Mouse (Mus musculus): ENCODE results near the gene Jak2. TPM values are rescaled to one million over a fixed set of nuclear protein-coding genes. Genes with fewer than 3 reads are reported as not detected.

Gene Jak2
- total RNA-seq, 2 experiments from 2014 or later: 45.8 to 82.8 TPM

DNA sequence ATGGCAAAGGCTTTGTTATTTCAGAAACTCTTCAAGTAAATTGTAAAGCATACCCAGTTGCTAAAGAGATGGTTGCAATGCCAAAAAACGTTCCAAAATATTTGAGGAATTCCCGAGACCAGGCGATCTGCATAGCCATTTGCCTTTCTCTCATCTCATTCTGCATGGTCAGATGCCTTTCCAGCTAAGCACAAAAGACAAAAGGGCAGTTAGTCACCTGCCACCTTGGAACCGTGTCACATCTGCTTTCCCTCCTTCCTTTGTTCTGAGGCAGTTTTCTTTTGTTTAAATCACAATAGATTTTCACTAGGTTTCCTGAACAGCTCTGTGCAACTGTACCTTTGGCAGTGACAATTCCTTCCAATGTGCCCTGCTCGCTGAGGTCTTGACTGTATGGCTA, 99.4 kb downstream of the Jak2 start:
- no peak for ATAC-seq (replicated peaks; ENCODE audit: low FRiP score, low TSS enrichment, poor library complexity, severe bottlenecking)

DNA sequence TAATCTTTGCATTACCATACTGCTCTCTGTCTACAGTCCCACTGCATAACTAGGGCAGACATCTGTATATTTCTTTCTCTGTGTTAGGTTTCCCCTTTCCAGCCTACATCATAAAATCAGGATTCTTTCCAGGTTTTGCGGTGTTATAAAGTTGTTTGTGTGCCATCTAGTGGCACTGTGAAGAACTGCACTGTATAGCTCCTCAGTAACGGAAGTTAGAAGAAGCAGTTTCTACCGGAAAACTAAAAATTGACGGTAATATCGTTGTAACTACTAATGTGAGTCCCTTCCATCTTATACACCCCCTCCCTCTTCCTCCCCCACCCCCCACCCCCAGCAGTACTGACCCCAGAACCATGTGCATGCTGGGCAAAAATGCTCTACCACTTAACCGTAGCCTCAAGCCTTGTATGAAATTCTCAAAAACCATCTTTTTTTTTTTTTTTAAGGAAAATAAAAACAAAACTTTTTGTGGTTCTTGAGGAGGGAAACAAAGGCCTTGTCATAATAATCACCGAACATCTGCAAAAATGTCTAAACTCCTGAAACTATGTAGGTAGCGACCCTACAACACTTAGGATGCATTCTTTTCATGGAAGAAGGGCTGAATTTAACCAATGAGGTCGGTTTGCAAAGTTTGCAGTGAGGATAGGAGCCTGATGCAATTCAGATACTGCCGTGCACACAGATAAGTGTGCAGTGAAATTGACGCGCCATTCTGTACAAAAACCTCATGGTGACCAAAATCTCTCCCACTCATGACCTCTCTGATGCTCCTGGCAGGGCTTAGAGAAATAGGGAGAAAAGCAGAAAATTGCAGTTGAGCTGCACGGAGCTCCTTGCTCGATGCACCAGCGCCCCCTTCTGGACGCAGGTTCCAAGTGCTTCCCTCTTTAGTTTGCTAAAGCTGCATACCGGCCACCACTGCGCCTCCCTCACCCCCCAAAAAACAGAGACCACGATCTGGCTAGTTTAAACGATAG, 103.6 kb downstream of the Jak2 start:
- ATAC-seq (replicated peaks; ENCODE audit: low FRiP score, low TSS enrichment, poor library complexity, severe bottlenecking): peak; percentile 88

DNA sequence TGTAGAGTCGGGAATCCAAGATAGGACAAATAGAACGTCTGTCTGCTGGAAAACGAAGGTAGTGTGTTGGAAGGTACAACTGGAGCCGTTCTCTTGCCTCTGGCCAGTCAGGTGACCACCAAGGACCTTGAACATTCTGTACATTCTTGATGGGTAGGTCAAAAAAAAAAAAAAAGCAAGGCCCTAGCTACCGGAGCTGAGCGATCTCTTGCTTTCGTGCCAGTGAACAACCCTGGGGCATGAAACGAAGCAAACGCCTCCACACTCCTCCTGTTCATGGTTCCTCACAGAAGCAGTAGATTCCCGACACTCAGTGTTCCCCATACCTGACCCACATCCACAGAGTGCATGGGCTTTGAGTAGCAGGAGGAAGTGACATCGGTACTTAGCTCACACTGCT, 104.7 kb downstream of the Jak2 start:
- no peak for ATAC-seq (replicated peaks; ENCODE audit: low FRiP score, low TSS enrichment, poor library complexity, severe bottlenecking)

DNA sequence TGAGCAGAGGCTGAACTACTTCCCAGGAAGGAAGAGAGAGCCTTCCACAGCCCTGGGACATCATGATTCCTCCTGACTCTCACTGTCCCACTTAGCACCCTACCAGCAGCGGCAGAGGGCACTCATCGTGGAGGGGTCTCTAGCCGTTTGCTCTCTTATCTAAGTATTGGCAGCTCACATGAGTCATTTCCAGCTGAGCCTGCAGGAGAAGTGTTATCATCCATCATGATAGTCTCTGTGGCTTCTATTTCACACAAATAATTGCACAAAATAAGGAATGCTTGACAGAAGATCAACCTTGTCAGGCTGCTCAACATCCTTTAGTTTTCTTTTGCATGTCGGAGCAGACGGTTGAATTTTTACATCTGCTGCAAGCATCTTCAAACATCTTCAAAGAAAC, 108.6 kb downstream of the Jak2 start:
- no peak for ATAC-seq (replicated peaks; ENCODE audit: low FRiP score, low TSS enrichment, poor library complexity, severe bottlenecking)

DNA sequence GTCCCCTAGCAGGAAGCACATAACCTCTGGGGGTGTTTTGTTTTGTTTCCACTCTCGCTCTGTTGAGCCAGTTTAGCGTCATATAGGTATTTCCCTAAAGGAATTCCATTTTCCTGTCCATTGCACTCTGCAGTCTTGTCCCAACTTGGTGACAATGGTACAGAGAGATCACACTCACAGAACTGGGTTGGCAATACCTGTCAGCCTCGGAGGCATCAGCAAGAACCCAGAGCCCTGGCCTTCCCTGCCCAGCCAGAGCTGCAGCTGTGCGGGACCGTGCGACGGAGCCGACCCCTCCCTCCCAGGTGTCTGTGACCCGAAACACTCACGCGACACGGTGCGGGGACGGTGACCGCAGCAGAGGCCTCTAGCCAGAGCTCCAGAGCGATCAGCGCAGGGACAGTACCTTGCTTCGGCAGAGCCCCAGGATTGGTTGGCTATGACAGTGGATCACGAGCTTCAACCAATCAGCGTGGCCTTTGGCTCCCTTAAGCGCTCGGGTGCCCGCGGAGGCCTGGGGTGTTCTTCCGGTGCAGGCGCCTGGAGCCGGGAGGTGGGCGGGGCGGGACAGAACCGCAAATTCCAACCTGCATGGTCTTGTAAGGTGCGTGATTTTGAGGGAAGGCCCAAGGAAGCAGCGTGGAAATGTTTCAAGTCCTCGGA, 110.0 kb downstream of the Jak2 start:
- peak; percentile 99 for ATAC-seq (replicated peaks; ENCODE audit: low FRiP score, low TSS enrichment, poor library complexity, severe bottlenecking)

DNA sequence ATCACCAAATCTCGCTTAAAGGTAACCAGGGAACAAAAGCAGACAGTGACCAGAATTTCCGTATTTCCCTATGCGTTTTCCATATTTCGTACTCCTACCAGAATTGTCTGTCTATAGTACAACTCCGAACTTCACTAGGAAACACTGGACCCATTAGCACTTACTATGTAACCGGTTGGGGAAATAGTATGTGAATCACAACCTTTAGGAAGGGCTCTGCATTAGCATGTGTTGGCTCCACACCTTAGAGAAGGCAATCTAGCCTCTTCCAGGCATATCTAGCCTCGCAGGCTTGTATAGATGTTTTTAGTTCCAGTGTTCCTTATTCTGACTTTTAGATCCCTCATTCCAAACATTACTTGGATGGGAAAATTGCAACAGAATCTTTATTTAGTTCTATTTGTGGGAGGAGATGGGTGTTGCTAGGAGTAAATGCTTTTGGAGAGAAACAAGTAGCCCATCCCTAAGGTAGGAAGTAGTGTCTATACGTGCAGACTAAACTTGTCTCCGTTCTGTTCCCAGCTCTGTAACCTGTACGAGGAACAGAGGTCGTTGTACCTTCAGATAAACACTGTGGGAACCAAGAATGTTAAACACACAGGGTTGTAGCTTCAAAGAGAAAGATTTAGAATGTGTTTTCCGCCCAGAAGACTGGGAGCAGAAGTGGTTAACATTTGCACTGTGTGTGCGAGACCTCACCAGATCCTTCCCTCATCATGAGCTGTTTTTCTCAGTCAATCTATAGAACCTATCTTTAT, 110.7 kb downstream of the Jak2 start:
- no peak for ATAC-seq (replicated peaks; ENCODE audit: low FRiP score, low TSS enrichment, poor library complexity, severe bottlenecking)

Other genes starting within 250 kb of the Jak2 start
- 93.3 and 99.1 TPM in 2 replicates for gene Ak3, start 203.9 kb upstream of the Jak2 start, total RNA-seq (2014; fragmentation: Nextera tagmentation)
- gene Ak3, start 203.9 kb upstream of the Jak2 start, total RNA-seq (2017): 76.1 and 91.7 TPM in 2 replicates
- gene Rcl1, start 150.5 kb upstream of the Jak2 start, total RNA-seq (2014; fragmentation: Nextera tagmentation): 51.2 and 73.7 TPM in 2 replicates
- gene Rcl1, start 150.5 kb upstream of the Jak2 start, total RNA-seq (2017): 99.9 and 100 TPM in 2 replicates
- 1.9 TPM in 1 of 2 replicates, not detected in the other for gene Insl6, start 73.5 kb downstream of the Jak2 start, total RNA-seq (2014; fragmentation: Nextera tagmentation)
- 2.1 TPM in 1 of 2 replicates, not detected in the other for gene Insl6, start 73.5 kb downstream of the Jak2 start, total RNA-seq (2017)
- gene Rln1, start 82.8 kb downstream of the Jak2 start, total RNA-seq (2014; fragmentation: Nextera tagmentation): not detected in 2 replicates
- not detected in 2 replicates for gene Rln1, start 82.8 kb downstream of the Jak2 start, total RNA-seq (2017)
- 93.6 and 136 TPM in 2 replicates for gene Plgrkt, start 115.6 kb downstream of the Jak2 start, total RNA-seq (2014; fragmentation: Nextera tagmentation)
- 85.1 and 96.4 TPM in 2 replicates for gene Plgrkt, start 115.6 kb downstream of the Jak2 start, total RNA-seq (2017)
- gene Cd274, start 115.6 kb downstream of the Jak2 start, total RNA-seq (2014; fragmentation: Nextera tagmentation): 1.3 and 1.9 TPM in 2 replicates
- gene Cd274, start 115.6 kb downstream of the Jak2 start, total RNA-seq (2017): 3.1 and 4.7 TPM in 2 replicates
- gene Pdcd1lg2, start 159.1 kb downstream of the Jak2 start, total RNA-seq (2014; fragmentation: Nextera tagmentation): 0.42 TPM in 1 of 2 replicates, not detected in the other
- gene Pdcd1lg2, start 159.1 kb downstream of the Jak2 start, total RNA-seq (2017): not detected in 2 replicates

Measured in megakaryocyte-erythroid progenitor cell, adult 5-6 weeks (primary cell).